8 mouse cellular contexts compared by ENCODE assay signal in the genomic region with DNA sequence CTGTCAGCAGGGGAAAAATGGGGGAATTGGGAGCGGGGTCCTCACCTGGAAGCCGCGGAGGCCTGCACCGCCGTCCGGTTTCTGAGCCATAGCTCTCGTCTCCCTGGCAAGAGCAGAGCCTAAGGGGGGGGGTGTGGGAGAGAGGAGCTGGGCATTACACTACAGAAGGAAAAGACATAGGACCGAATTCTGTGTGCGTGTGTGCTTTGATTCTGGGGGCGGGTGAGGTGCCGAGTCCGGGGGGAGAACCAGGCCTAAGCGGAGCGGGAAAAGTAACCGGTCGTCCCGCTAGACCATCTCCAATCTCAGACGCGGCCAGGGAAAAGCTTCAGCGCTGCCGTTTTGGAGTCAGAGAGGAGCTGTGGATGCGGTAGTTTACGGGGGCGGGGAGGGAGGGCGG. TPM values are rescaled to one million over a fixed set of nuclear protein-coding genes. Genes with fewer than 3 reads are reported as not detected.
DNase-seq lines count a peak whose midpoint lies in the region; ATAC-seq and TF ChIP-seq lines count a peak whose summit lies in the region.

No protein-coding gene starts in this region.

- H3K27ac ChIP-seq in testis, adult 2 months (ENCODE audit: control insufficient read depth, insufficient read depth, low read depth, low read length), result peak overlapping the region; percentile 93
- peak overlapping the region; percentile 89 for H3K27ac ChIP-seq in heart, embryonic 15.5 days
- H3K27ac ChIP-seq in small intestine, adult 2 months (ENCODE audit: insufficient read depth, low read depth, low read length), result peak overlapping the region; percentile 41; the same call in 1 of the 2 replicates

- TF ChIP-seq CTCF in testis, adult 2 months (IDR thresholded peaks at IDR 0.05; ENCODE audit: control insufficient read depth, insufficient read depth, insufficient replicate concordance, low read depth, low read length), result no peak
- TF ChIP-seq CTCF in small intestine, adult 2 months (IDR thresholded peaks at IDR 0.05; ENCODE audit: extremely low read depth, insufficient read length, insufficient replicate concordance, low read depth, low read length), result no peak

- H3K27me3 ChIP-seq in testis, adult 2 months (ENCODE audit: control insufficient read depth, insufficient read depth, low read length), result no peaks in the 10 kb centered on the region
- no peaks in the 10 kb centered on the region; the same call in 1 of the 2 replicates for H3K27me3 ChIP-seq in heart, embryonic 15.5 days
- no peaks in the 10 kb centered on the region; the same call in 1 of the 2 replicates for H3K27me3 ChIP-seq in small intestine, adult 2 months (ENCODE audit: control insufficient read depth, insufficient read depth, low read length)

- WGBS in heart, embryonic 15.5 days, result 17% methylated on average over 24 of the region's 25 CpGs
- WGBS in small intestine, adult 2 months, result 13% methylated on average over 25 of the region's 25 CpGs

- peak overlapping the region; percentile 96 for H3K4me3 ChIP-seq in testis, adult 2 months (ENCODE audit: control insufficient read depth, low read depth, low read length)
- peak overlapping the region; percentile 68 for H3K4me3 ChIP-seq in heart, embryonic 15.5 days
- peak overlapping the region; percentile 76 for H3K4me3 ChIP-seq in small intestine, adult 2 months (ENCODE audit: low read depth, low read length)

- peak overlapping the region; percentile 80 for H3K9ac ChIP-seq in heart, embryonic 15.5 days

- no peak for TF ChIP-seq POLR2A in testis, adult 2 months (IDR thresholded peaks at IDR 0.05; ENCODE audit: control insufficient read depth, low read depth, low read length)
- TF ChIP-seq POLR2A in small intestine, adult 2 months (IDR thresholded peaks at IDR 0.05; ENCODE audit: low read depth, low read length), result no peak

- DNase-seq in cerebellum, adult 11-12 months, result peak; percentile 47
- no peak for DNase-seq in cerebellum, postnatal 14 days
- no peak for DNase-seq in testis, postnatal 10 days (ENCODE audit: low spot score)
- DNase-seq in liver, result peak; percentile 8

- peak overlapping the region; percentile 61 for H3K4me2 ChIP-seq in heart, embryonic 15.5 days

- no peaks in the 10 kb centered on the region for H3K9me3 ChIP-seq in heart, embryonic 15.5 days (replicated peaks)

- H3K36me3 ChIP-seq in testis, adult 2 months (ENCODE audit: control insufficient read depth, insufficient read depth, low read length), result no peaks in the 10 kb centered on the region
- peaks cover 36% of the 10 kb centered on the region for H3K36me3 ChIP-seq in heart, embryonic 15.5 days
- peaks cover 4% of the 10 kb centered on the region; the same call in 1 of the 2 replicates for H3K36me3 ChIP-seq in small intestine, adult 2 months (ENCODE audit: control insufficient read depth, insufficient read depth, low read length)

- ATAC-seq in heart, embryonic 15.5 days (replicated peaks; ENCODE audit: insufficient number of reproducible peaks, insufficient read depth, low FRiP score, low read depth), result no peak
- no peak for ATAC-seq in erythroid progenitor cell, adult 5-6 weeks (replicated peaks; ENCODE audit: low FRiP score, poor library complexity, severe bottlenecking)

- peaks cover 5% of the 10 kb centered on the region for H3K4me1 ChIP-seq in testis, adult 2 months (ENCODE audit: control insufficient read depth, insufficient read depth, low read length)
- peaks cover 11% of the 10 kb centered on the region for H3K4me1 ChIP-seq in heart, embryonic 15.5 days (replicated peaks)
- H3K4me1 ChIP-seq in small intestine, adult 2 months (ENCODE audit: control insufficient read depth, insufficient read depth, insufficient read length, low read length), result no peaks in the 10 kb centered on the region

RNA-seq across cellular contexts. Expression of gene Maged1, which starts 0.7 kb away (rescaled TPM):
- 125 and 146 TPM in 2 replicates for polyA plus RNA-seq in testis, adult 2 months (2012; rRNA removed)
- 364 and 450 TPM in 2 replicates for polyA plus RNA-seq in heart, embryonic 15.5 days (2015; fragmentation: Nextera tagmentation; extraction: Ambion mirVana)
- 27.7 and 33.1 TPM in 2 replicates for polyA plus RNA-seq in small intestine, adult 2 months (2012; rRNA removed)
- 1.8 and 3.4 TPM in 2 replicates for total RNA-seq in erythroid progenitor cell, adult 5-6 weeks (2015; ENCODE audit: low replicate concordance)
- 0.53 and 2.2 TPM in 2 replicates for total RNA-seq in erythroid progenitor cell, adult 5-6 weeks (2017; ENCODE audit: low replicate concordance)

Comparison
In these comparisons a context has a peak if more than half of its experiments do, and no peak if none do; other contexts are left out.
1. DNase-seq: peak in cerebellum, adult 11-12 months (single experiment) and liver (single experiment); none in cerebellum, postnatal 14 days (0 of 2) and testis, postnatal 10 days (single experiment).
2. H3K27ac ChIP-seq: peak in every context shown above with its lines; median percentile 93 in testis, adult 2 months; 89 in heart, embryonic 15.5 days; 41 in small intestine, adult 2 months.
3. Peak in every context shown above with its lines, with median percentiles within 50 percentile points of each other: H3K4me3 ChIP-seq.